Mouse (Mus musculus): ENCODE measurements around the gene Pdhx. TPM values are rescaled to one million over a fixed set of nuclear protein-coding genes. Genes with fewer than 3 reads are reported as not detected.

Gene Pdhx
- polyA plus RNA-seq, 1 experiment from 2014 or later = 50.8 TPM

GRCm38 (mm10) chr2:103012782-103013575, 60.3 kb downstream of the Pdhx start:
- no peak for ATAC-seq (ENCODE audit: extremely low read depth, insufficient number of reproducible peaks, low FRiP score, low TSS enrichment)
- WGBS = 75% methylated on average over 4 of the region's 4 CpGs

GRCm38 (mm10) chr2:103008221-103008620, 65.1 kb downstream of the Pdhx start:
- H3K27me3 ChIP-seq (replicated peaks) = no peaks in the 10 kb centered on the region
- peaks cover 4% of the 10 kb centered on the region; the same call in 1 of the 2 replicates for H3K9me3 ChIP-seq
- WGBS = 73% methylated on average over 3 of the region's 3 CpGs
- no peaks in the 10 kb centered on the region for H3K4me1 ChIP-seq
- H3K36me3 ChIP-seq = no peaks in the 10 kb centered on the region
- H3K4me3 ChIP-seq = no peak overlapping the region
- no peak overlapping the region for H3K4me2 ChIP-seq
- ATAC-seq (ENCODE audit: extremely low read depth, insufficient number of reproducible peaks, low FRiP score, low TSS enrichment) = no peak
- H3K9ac ChIP-seq = no peak overlapping the region
- H3K27ac ChIP-seq (replicated peaks) = no peak overlapping the region

More at GRCm38 (mm10) chr2:103012782-103013575, 60.3 kb downstream of the Pdhx start:
- Histone ChIP-seq H3K9ac (no peak overlapping the region), H3K9me3 (peaks cover 4% of the 10 kb centered on the region; the same call in 1 of the 2 replicates), H3K36me3 (no peaks in the 10 kb centered on the region), H3K4me1 (no peaks in the 10 kb centered on the region), H3K4me2 (no peak overlapping the region), H3K4me3 (no peak overlapping the region), H3K27ac (replicated peaks) (no peak overlapping the region), H3K27me3 (replicated peaks) (no peaks in the 10 kb centered on the region)

DNA sequence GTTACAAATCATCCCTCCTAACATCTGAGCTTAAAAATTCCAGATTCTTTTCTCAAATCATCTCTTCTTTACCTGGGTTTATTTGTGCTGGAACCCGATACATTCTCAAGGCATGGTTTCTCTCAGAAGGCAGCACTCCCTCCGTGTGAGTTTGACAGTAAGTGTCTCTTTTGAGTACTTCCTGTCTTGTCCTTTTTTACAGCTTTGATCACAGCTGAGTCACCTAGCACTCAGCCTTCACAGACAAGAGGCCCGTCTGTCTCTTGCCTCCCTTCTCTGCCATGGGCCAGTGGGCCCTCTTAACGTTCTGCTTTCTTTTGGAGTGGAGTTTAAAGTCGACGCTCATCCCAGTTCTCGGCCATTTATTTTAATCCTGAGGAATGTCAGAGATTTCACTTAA, 68.7 kb downstream of the Pdhx start:
- Histone ChIP-seq H3K4me1 (no peaks in the 10 kb centered on the region), H3K36me3 (no peaks in the 10 kb centered on the region), H3K4me3 (no peak overlapping the region), H3K27me3 (replicated peaks) (no peaks in the 10 kb centered on the region), H3K9ac (no peak overlapping the region), H3K9me3 (no peaks in the 10 kb centered on the region), H3K4me2 (no peak overlapping the region), H3K27ac (replicated peaks) (no peak overlapping the region)
- 27% methylated on average over 7 of the region's 7 CpGs for WGBS
- ATAC-seq (ENCODE audit: extremely low read depth, insufficient number of reproducible peaks, low FRiP score, low TSS enrichment) = no peak

DNA sequence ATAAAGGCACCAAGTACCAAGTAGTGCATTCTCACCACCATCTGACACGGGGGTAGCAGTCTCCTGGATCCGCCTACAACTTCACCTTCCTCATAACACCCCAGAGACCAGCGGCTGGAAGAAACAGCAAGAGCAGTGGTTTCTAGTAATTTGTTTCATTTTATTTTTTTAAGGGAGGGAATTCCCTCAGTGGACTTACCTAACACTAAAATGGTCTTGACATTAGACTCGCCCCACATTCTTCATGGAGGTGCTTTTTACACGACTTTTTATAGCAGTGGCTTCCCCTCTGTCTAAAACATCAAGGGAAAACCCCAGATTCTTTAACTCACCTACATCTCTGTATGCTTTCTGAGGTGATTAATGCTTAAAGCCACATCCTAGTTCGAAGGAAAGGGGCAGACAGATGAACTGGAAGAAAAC, 74.1 kb downstream of the Pdhx start:
- ATAC-seq (ENCODE audit: extremely low read depth, insufficient number of reproducible peaks, low FRiP score, low TSS enrichment) = no peak

GRCm38 (mm10) chr2:102998356-102998755, 75.0 kb downstream of the Pdhx start:
- Histone ChIP-seq H3K27me3 (replicated peaks) (no peaks in the 10 kb centered on the region), H3K4me2 (no peak overlapping the region), H3K9ac (no peak overlapping the region), H3K36me3 (no peaks in the 10 kb centered on the region), H3K4me1 (no peaks in the 10 kb centered on the region), H3K9me3 (no peaks in the 10 kb centered on the region), H3K27ac (replicated peaks) (no peak overlapping the region), H3K4me3 (no peak overlapping the region)
- 67% methylated on average over 5 of the region's 5 CpGs for WGBS
- no peak for ATAC-seq (ENCODE audit: extremely low read depth, insufficient number of reproducible peaks, low FRiP score, low TSS enrichment)

More for the DNA sequence above, 74.1 kb downstream of the Pdhx start:
- Histone ChIP-seq H3K36me3 (no peaks in the 10 kb centered on the region), H3K4me2 (no peak overlapping the region), H3K9me3 (no peaks in the 10 kb centered on the region), H3K27me3 (replicated peaks) (no peaks in the 10 kb centered on the region), H3K4me1 (no peaks in the 10 kb centered on the region), H3K4me3 (no peak overlapping the region), H3K9ac (no peak overlapping the region), H3K27ac (replicated peaks) (no peak overlapping the region)
- 65% methylated on average over 6 of the region's 6 CpGs for WGBS

DNA sequence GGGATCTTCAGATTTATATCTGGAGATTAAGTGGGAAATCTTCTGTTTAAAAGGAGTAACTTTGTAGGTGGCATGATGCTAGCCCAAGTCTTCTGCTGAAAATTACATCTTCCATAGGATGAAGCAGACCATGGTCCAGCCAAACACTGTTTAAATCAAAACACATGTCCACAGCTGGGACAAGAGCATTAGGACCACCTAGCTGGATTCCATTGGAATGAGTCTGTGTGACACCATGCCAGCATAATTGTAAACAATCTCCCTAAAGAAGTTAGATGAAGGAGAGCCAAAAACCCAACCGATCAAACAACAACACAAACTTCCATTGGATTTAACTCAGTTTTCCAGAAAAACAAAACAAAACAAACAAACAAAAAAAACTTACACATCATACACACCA, 75.4 kb downstream of the Pdhx start:
- no peak for ATAC-seq (ENCODE audit: extremely low read depth, insufficient number of reproducible peaks, low FRiP score, low TSS enrichment)

DNA sequence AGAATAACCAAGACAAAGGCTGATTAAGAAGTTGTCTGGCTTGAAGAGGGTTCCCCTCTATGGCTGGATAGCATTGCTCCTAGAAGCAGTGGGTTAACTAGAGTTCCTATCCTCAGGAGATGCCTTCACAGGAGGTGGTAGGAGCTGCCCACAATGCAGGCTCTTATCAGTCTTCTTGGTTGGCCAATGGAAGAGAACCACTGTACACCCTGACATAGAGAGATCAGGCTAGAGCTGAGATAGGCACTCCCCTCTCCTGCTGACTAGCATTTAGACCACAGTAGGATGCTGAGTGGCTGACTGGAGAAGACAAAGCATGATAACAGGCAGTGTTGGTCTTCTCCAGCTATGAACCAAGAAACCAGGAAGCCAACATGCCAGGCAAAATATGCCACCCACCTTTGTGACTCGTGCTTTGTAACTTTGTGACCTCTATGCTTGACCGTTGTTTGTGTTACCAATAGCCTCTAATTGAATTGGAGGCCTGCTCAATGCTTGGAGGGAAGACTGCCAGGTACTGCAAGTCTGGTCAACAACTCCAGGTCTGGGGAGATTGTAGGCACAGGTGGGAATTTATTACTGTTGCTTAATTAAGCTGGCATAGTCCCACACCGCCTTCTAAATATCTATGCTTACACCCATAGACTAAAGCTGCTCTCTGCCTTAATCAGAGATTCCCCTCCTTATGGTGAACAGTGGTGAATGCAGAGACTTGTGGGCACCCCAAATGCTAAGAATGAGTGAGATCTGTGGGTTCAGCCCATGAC, 79.3 kb downstream of the Pdhx start:
- 86% methylated on average over 3 of the region's 3 CpGs for WGBS
- H3K27ac ChIP-seq (replicated peaks) = no peak overlapping the region
- H3K27me3 ChIP-seq (replicated peaks) = no peaks in the 10 kb centered on the region
- H3K36me3 ChIP-seq = no peaks in the 10 kb centered on the region
- no peak overlapping the region for H3K4me2 ChIP-seq
- no peaks in the 10 kb centered on the region for H3K4me1 ChIP-seq
- H3K9me3 ChIP-seq = no peaks in the 10 kb centered on the region
- no peak for ATAC-seq (ENCODE audit: extremely low read depth, insufficient number of reproducible peaks, low FRiP score, low TSS enrichment)
- H3K4me3 ChIP-seq = no peak overlapping the region
- H3K9ac ChIP-seq = no peak overlapping the region

More for the DNA sequence above, 75.4 kb downstream of the Pdhx start:
- no peak overlapping the region for H3K9ac ChIP-seq
- no peak overlapping the region for H3K27ac ChIP-seq (replicated peaks)
- no peaks in the 10 kb centered on the region for H3K9me3 ChIP-seq
- no peaks in the 10 kb centered on the region for H3K4me1 ChIP-seq
- no peaks in the 10 kb centered on the region for H3K27me3 ChIP-seq (replicated peaks)
- H3K4me2 ChIP-seq = no peak overlapping the region
- H3K36me3 ChIP-seq = no peaks in the 10 kb centered on the region
- H3K4me3 ChIP-seq = no peak overlapping the region
- WGBS = 82% methylated on average over 1 of the region's 1 CpGs

DNA sequence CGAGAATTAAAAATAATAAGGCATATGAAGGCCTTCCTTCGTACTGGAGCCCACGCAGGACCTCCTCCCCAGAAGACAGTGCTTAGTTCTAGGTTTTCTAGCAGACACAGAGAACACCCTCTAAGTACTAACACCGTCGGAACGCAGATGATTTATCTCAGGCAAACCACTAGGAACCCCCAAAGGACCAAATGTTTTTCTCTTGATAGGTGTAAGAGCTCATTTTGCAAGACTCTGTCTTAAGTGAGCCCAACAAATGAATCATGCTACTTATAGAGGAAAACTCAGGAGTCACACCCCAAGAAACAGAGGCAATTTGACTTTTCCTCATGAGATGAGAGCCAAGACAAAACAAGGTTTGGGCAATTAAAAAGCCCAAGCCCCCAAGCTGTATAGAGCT, 80.9 kb downstream of the Pdhx start:
- H3K4me1 ChIP-seq = no peaks in the 10 kb centered on the region
- no peak overlapping the region for H3K9ac ChIP-seq
- no peak for ATAC-seq (ENCODE audit: extremely low read depth, insufficient number of reproducible peaks, low FRiP score, low TSS enrichment)
- H3K4me2 ChIP-seq = no peak overlapping the region
- 69% methylated on average over 6 of the region's 6 CpGs for WGBS
- no peaks in the 10 kb centered on the region for H3K27me3 ChIP-seq (replicated peaks)
- no peak overlapping the region for H3K4me3 ChIP-seq
- no peak overlapping the region for H3K27ac ChIP-seq (replicated peaks)
- no peaks in the 10 kb centered on the region for H3K9me3 ChIP-seq
- no peaks in the 10 kb centered on the region for H3K36me3 ChIP-seq

DNA sequence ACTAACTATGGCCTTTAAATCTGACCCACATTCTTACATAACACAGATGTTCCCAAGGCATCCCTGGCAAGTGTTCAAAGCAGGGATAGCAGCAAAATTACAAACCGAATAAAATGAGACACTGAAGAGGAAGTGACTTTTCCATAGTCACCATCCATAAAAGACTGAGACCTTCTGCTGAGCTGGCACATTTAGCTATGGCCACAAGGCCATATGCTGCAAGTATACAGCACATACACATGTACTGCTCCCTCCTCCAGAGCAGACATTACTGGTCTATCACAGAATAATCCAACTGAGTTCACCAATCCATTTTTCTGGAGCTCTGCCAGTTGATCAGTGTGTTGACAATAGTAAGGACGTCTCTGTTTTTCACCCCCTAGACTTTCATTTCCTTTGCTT, 83.0 kb downstream of the Pdhx start:
- WGBS = 47% methylated on average over 2 of the region's 2 CpGs
- Histone ChIP-seq H3K27ac (replicated peaks) (no peak overlapping the region), H3K4me2 (no peak overlapping the region), H3K9ac (no peak overlapping the region), H3K27me3 (replicated peaks) (no peaks in the 10 kb centered on the region), H3K4me1 (peaks cover 3% of the 10 kb centered on the region), H3K4me3 (no peak overlapping the region), H3K9me3 (no peaks in the 10 kb centered on the region), H3K36me3 (no peaks in the 10 kb centered on the region)
- no peak for ATAC-seq (ENCODE audit: extremely low read depth, insufficient number of reproducible peaks, low FRiP score, low TSS enrichment)

GRCm38 (mm10) chr2:102989446-102989845, 83.9 kb downstream of the Pdhx start:
- Histone ChIP-seq H3K9ac (no peak overlapping the region), H3K9me3 (no peaks in the 10 kb centered on the region), H3K4me2 (no peak overlapping the region), H3K4me1 (peaks cover 3% of the 10 kb centered on the region), H3K27me3 (replicated peaks) (no peaks in the 10 kb centered on the region), H3K27ac (replicated peaks) (no peak overlapping the region), H3K4me3 (no peak overlapping the region), H3K36me3 (no peaks in the 10 kb centered on the region)
- WGBS = 84% methylated on average over 1 of the region's 1 CpGs
- no peak for ATAC-seq (ENCODE audit: extremely low read depth, insufficient number of reproducible peaks, low FRiP score, low TSS enrichment)

- Histone ChIP-seq H3K9me3 (no peaks in the 10 kb centered on the region), H3K4me3 (no peak overlapping the region), H3K4me1 (peaks cover 3% of the 10 kb centered on the region), H3K27ac (replicated peaks) (no peak overlapping the region), H3K27me3 (replicated peaks) (no peaks in the 10 kb centered on the region), H3K9ac (no peak overlapping the region), H3K36me3 (no peaks in the 10 kb centered on the region), H3K4me2 (no peak overlapping the region)
- ATAC-seq (ENCODE audit: extremely low read depth, insufficient number of reproducible peaks, low FRiP score, low TSS enrichment) = no peak
- 83% methylated on average over 4 of the region's 4 CpGs for WGBS
Measured at GRCm38 (mm10) chr2:102987708-102988010, 85.7 kb downstream of the Pdhx start.
